Mouse (Mus musculus): ENCODE data around the gene Fam131a. TPM values are rescaled to one million over a fixed set of nuclear protein-coding genes. Genes with fewer than 3 reads are reported as not detected.
A peak's percentile ranks its signal among the peaks of the same experiment; 100 is the strongest.

The Fam131a gene
- 10 to 100 TPM; 22.2 to 24.6 TPM for total RNA-seq (2021)
- 31.3 and 40.5 TPM in 2 replicates for polyA plus RNA-seq (2012; rRNA removed)
- long read RNA-seq, transcript Fam131a-201 (6 exons, 2,432 nt), result major isoform, 5 of 17 reads
- long read RNA-seq, partial matches to known transcripts, result 1 of 17 reads
- long read RNA-seq, other reads (novel, unspliced or antisense), result 10 of 17 reads

DNA sequence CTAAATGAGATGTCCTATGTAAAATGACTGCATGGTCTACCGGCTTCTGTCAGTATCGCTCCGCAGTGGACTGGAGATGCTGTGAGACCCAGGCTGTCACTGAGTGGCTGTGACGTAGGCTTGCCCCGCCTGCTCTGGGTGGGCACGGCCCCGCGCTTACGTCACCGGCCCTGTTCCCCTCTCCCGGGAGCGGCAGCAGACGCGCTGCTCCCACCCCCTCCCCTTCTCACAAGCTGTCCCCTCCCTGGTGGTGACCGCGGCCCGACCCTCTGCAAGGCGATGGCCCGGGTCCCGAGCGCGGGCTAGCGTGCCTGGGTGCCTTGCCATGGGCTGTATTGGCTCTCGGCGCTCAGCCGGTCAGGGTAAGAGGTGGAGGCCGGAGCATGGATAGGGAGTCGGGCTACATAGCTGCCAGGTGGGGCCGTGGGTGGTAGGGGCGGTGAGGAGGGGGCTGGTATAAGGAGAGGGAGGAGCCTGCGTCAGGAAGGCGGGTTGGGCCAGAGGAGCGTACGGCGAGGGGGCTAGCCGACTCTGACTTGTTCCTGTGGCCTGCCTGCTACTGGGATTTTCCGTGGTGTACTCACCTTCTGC lies at the start of gene Fam131a:
Gene Fam131a (plus strand): TSS at position 131 of the 591 bp plus-strand sequence.
- peak within 1 kb of the TSS; percentile 90 for H3K9ac ChIP-seq (ENCODE audit: low read depth, low read length)
- H3K27me3 ChIP-seq (ENCODE audit: control insufficient read depth, insufficient read depth, low read length), result no peaks in the 10 kb centered on the region
- DNase-seq, result peak; percentile 92 to 94
- intact Hi-C loops (cut with DNase I), result loop anchor here (1.0 kb wide), 1 partner anchor 18 kb away; no protein-coding TSS in a partner anchor
- TF ChIP-seq POLR2A (IDR thresholded peaks at IDR 0.05; ENCODE audit: insufficient read depth, low read depth, low read length) (peak; percentile 70), CTCF (IDR thresholded peaks at IDR 0.05) (0 out of 2 replicates have a peak, but pooled peaks have one; percentile 1), EP300 (IDR thresholded peaks at IDR 0.05; ENCODE audit: insufficient read depth, low read depth, low read length) (peak; percentile 57)
- H3K4me1 ChIP-seq (ENCODE audit: control insufficient read depth, insufficient read depth, low read length), result peaks cover 16% of the 10 kb centered on the region
- H3K4me3 ChIP-seq, result peak within 1 kb of the TSS; percentile 81
- WGBS, result under 1% methylated on average over 37 of the region's 37 CpGs
- H3K36me3 ChIP-seq (ENCODE audit: control insufficient read depth, insufficient read depth, low read length), result peaks cover 4% of the 10 kb centered on the region; the same call in 1 of the 2 replicates
- H3K79me2 ChIP-seq (replicated peaks; ENCODE audit: control insufficient read depth, insufficient read depth, low read length), result no peaks in the 10 kb centered on the region
- H3K27ac ChIP-seq, result peak within 1 kb of the TSS; percentile 90

DNA sequence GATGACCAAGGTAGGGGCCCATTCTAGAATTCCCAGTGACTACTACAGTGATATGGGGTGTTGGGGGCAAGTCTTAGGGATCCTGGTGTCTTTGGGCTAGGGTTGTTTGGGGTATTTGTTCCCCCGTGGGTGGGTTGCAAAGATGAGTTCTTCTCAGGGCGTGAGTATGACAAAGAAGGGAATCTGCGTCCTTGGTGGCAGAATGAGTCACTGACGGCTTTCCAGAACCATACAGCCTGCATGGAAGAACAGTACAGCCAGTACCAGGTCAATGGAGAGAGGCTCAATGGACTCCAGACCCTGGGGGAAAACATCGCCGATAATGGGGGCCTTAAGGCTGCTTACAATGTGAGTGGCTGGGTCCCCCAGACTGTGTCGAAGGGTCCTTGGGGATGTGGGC lies 49.1 kb upstream of the Fam131a start:
- H3K4me1 ChIP-seq (ENCODE audit: control insufficient read depth, insufficient read depth, low read length), result no peaks in the 10 kb centered on the region
- TF ChIP-seq EP300 (IDR thresholded peaks at IDR 0.05; ENCODE audit: insufficient read depth, low read depth, low read length) (no peak), POLR2A (IDR thresholded peaks at IDR 0.05; ENCODE audit: insufficient read depth, low read depth, low read length) (no peak), CTCF (IDR thresholded peaks at IDR 0.05) (no peak)
- intact Hi-C loops (cut with DNase I), result no loop called here
- no peak overlapping the region for H3K4me3 ChIP-seq
- H3K36me3 ChIP-seq (ENCODE audit: control insufficient read depth, insufficient read depth, low read length), result no peaks in the 10 kb centered on the region
- 70% methylated on average over 7 of the region's 7 CpGs for WGBS
- no peak for DNase-seq
- H3K9ac ChIP-seq (ENCODE audit: low read depth, low read length), result no peak overlapping the region
- H3K79me2 ChIP-seq (replicated peaks; ENCODE audit: control insufficient read depth, insufficient read depth, low read length), result no peaks in the 10 kb centered on the region
- no peaks in the 10 kb centered on the region; the same call in 1 of the 2 replicates for H3K27me3 ChIP-seq (ENCODE audit: control insufficient read depth, insufficient read depth, low read length)
- H3K27ac ChIP-seq, result no peak overlapping the region

DNA sequence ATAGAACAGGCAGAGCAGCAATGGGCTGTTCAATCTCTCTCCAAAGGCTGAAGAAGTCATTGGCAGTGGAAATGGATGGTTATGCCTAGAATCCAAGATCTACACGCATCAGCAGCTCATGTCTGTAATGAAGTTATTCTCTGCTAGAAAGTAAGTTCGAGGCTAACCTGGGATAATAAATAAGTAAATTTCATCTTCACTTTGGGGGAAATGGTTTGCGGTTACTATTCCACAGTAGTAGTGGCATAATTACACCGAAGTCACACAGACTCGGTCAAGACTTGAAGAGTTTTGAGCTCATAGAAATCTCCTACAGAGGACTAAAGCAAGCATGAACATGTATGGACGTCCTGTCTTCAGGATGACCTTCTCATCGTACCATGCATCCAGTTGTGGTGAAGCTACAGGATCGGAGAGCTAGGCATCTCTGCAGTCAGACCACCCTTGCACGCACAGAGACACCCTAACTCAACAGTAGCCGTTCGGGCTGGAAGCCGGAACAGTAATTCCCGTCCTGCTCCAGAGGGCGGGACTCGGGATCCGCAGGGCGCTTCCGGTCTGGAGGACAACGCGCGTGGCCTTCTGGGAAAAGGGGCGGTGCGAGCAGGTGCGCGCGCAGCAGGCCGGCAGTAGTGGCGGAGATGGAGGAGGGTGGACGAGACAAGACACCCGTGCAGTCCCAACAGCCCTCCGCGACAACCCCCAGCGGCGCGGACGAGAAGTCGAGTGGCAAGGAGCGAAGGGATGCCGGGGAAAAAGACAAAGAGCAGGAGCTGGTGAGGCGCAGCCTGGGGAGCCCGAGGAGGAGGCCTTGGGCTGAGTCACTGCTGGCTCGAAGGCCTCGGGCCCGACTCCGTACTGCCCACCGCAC lies 41.7 kb upstream of the Fam131a start, which contains the start of gene Psmd2:
Gene Psmd2 (plus strand): TSS at position 577 of the 871 bp plus-strand sequence.
- intact Hi-C loops (cut with DNase I), result loop anchor here (1.0 to 5.0 kb wide), 4 partner anchors 21 to 134 kb away; partner anchors contain the start of gene Dvl3
- Histone ChIP-seq H3K27ac (peak within 1 kb of the TSS; percentile 88), H3K4me3 (peak within 1 kb of the TSS; percentile 75), H3K9ac (ENCODE audit: low read depth, low read length) (peak within 1 kb of the TSS; percentile 84), H3K4me1 (ENCODE audit: control insufficient read depth, insufficient read depth, low read length) (peaks cover 4% of the 10 kb centered on the region), H3K79me2 (replicated peaks; ENCODE audit: control insufficient read depth, insufficient read depth, low read length) (peaks cover 5% of the 10 kb centered on the region), H3K36me3 (ENCODE audit: control insufficient read depth, insufficient read depth, low read length) (peaks cover 8% of the 10 kb centered on the region), H3K27me3 (ENCODE audit: control insufficient read depth, insufficient read depth, low read length) (no peaks in the 10 kb centered on the region; the same call in 1 of the 2 replicates)
- DNase-seq, result peak; percentile 97 to 100
- peak; percentile 81; the same call in 1 of the 2 replicates for TF ChIP-seq EP300 (IDR thresholded peaks at IDR 0.05; ENCODE audit: insufficient read depth, low read depth, low read length)
- TF ChIP-seq POLR2A (IDR thresholded peaks at IDR 0.05; ENCODE audit: insufficient read depth, low read depth, low read length), result peak; percentile 97
- peak; percentile 16 for TF ChIP-seq CTCF (IDR thresholded peaks at IDR 0.05)
- 2% methylated on average over 46 of the region's 46 CpGs for WGBS

DNA sequence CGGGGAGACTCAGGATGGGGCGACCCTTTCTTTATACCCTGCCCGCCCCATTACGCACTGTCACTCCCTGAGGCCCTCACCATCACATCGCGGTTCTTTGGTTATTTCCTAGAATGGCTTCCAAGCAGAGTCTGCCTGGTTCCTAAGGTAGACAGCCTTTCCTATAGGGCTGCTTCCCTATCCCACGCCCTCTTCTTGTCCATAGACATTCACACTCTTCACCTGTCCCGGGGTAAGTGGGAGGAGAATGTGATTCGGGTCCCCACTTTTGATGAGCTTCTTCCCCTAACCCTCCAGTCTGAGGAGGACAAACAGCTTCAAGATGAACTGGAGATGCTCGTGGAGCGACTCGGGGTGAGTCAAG lies 41.1 kb upstream of the Fam131a start:
- no peak for TF ChIP-seq POLR2A (IDR thresholded peaks at IDR 0.05; ENCODE audit: insufficient read depth, low read depth, low read length)
- no peak for TF ChIP-seq EP300 (IDR thresholded peaks at IDR 0.05; ENCODE audit: insufficient read depth, low read depth, low read length)
- no peak for TF ChIP-seq CTCF (IDR thresholded peaks at IDR 0.05)
- Histone ChIP-seq H3K4me1 (ENCODE audit: control insufficient read depth, insufficient read depth, low read length) (peaks cover 4% of the 10 kb centered on the region), H3K79me2 (replicated peaks; ENCODE audit: control insufficient read depth, insufficient read depth, low read length) (peaks cover 5% of the 10 kb centered on the region), H3K27me3 (ENCODE audit: control insufficient read depth, insufficient read depth, low read length) (no peaks in the 10 kb centered on the region; the same call in 1 of the 2 replicates), H3K27ac (peak overlapping the region; percentile 88), H3K4me3 (peak overlapping the region; percentile 75), H3K9ac (ENCODE audit: low read depth, low read length) (peak overlapping the region; percentile 84), H3K36me3 (ENCODE audit: control insufficient read depth, insufficient read depth, low read length) (peaks cover 8% of the 10 kb centered on the region)
- no peak for DNase-seq
- intact Hi-C loops (cut with DNase I), result loop anchor here (1.0 to 5.0 kb wide), 5 partner anchors 20 to 135 kb away; partner anchors contain the start of genes Abcf3 and Dvl3
- WGBS, result 4% methylated on average over 12 of the region's 12 CpGs

DNA sequence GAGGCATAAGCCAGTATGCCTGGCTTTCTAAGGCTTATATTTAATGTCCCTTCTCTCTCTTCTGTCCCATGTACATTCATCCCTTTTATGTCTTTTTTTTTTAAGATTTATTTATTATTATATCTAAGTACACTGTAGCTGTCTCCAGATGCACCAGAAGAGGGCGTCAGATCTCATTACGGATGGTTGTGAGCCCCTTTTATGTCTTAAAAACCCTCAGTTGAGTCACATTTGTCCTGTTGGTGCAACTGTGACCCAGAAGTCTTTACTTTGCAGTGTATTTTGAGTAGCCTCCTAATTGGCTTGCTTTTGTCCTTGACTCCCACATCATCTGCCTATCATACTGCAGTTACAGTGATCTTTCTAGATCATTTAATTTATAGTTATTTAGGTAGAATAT lies 39.7 kb upstream of the Fam131a start:
- Histone ChIP-seq H3K79me2 (replicated peaks; ENCODE audit: control insufficient read depth, insufficient read depth, low read length) (peaks cover 5% of the 10 kb centered on the region), H3K36me3 (ENCODE audit: control insufficient read depth, insufficient read depth, low read length) (peaks cover 8% of the 10 kb centered on the region), H3K4me1 (ENCODE audit: control insufficient read depth, insufficient read depth, low read length) (peaks cover 4% of the 10 kb centered on the region), H3K4me3 (no peak overlapping the region), H3K9ac (ENCODE audit: low read depth, low read length) (no peak overlapping the region), H3K27me3 (ENCODE audit: control insufficient read depth, insufficient read depth, low read length) (no peaks in the 10 kb centered on the region), H3K27ac (no peak overlapping the region)
- TF ChIP-seq CTCF (IDR thresholded peaks at IDR 0.05) (peak; percentile 37), EP300 (IDR thresholded peaks at IDR 0.05; ENCODE audit: insufficient read depth, low read depth, low read length) (no peak), POLR2A (IDR thresholded peaks at IDR 0.05; ENCODE audit: insufficient read depth, low read depth, low read length) (no peak)
- DNase-seq, result no peak
- intact Hi-C loops (cut with DNase I), result loop anchor here (2.0 to 5.0 kb wide), 2 partner anchors 105 to 136 kb away; partner anchors contain the start of genes Abcf3 and Dvl3
- WGBS, result 43% methylated on average over 2 of the region's 2 CpGs
